In genomic region chr19:20434541-20434940, GRCm38 (mm10) we compare ENCODE assay signal across 8 mouse cellular contexts. TPM values are rescaled to one million over a fixed set of nuclear protein-coding genes. Genes with fewer than 3 reads are reported as not detected.
DNase-seq lines count a peak whose midpoint lies in the region; TF ChIP-seq lines count a peak whose summit lies in the region.

No protein-coding gene starts in this region.

- no peak for TF ChIP-seq POLR2A in cortical plate, adult 2 months (IDR thresholded peaks at IDR 0.05; ENCODE audit: extremely low read depth, insufficient read depth, low read length)
- TF ChIP-seq POLR2A in lung, adult 2 months (IDR thresholded peaks at IDR 0.05; ENCODE audit: borderline replicate concordance, extremely low read depth, low read depth, low read length), result no peak

- peak; percentile 70 for TF ChIP-seq CTCF in cortical plate, adult 2 months (IDR thresholded peaks at IDR 0.05; ENCODE audit: extremely low read depth, insufficient read depth, low read length)
- peak; percentile 75 for TF ChIP-seq CTCF in lung, adult 2 months (IDR thresholded peaks at IDR 0.05; ENCODE audit: insufficient read depth, low read length)

- DNase-seq in B cell, adult 2 months, result peak; percentile 74 to 76
- peak; percentile 21 for DNase-seq in MN1 (ENCODE audit: low spot score)
- peak; percentile 6 to 39 for DNase-seq in heart, adult 9 months (ENCODE audit: low spot score in 2 of 2)
- DNase-seq in kidney, postnatal 36 days, result peak; percentile 57 to 83
- DNase-seq in lung, adult 2 months, result peak; percentile 48
- peak; percentile 49 for DNase-seq in right cerebral cortex, adult 18-20 months
- DNase-seq in urinary bladder, postnatal 10 days (ENCODE audit: low spot score), result peak; percentile 19

- no peak overlapping the region for H3K27ac ChIP-seq in cortical plate, adult 2 months (ENCODE audit: insufficient read depth, low read length)

- WGBS in lung, adult 2 months, result 13% methylated on average over 3 of the region's 3 CpGs

- H3K4me1 ChIP-seq in cortical plate, adult 2 months (ENCODE audit: control insufficient read depth, insufficient read depth, low read length), result no peaks in the 10 kb centered on the region
- H3K4me1 ChIP-seq in lung, adult 2 months (ENCODE audit: control insufficient read depth, insufficient read depth, low read length), result no peaks in the 10 kb centered on the region

- H3K4me3 ChIP-seq in cortical plate, adult 2 months (ENCODE audit: insufficient read depth, low read length), result no peak overlapping the region
- no peak overlapping the region for H3K4me3 ChIP-seq in lung, adult 2 months (replicated peaks; ENCODE audit: extremely low read depth, low read depth, low read length)

RNA-seq across cellular contexts. Expression of gene Anxa1, which starts 43.8 kb away (rescaled TPM):
- 1.8 and 2.3 TPM in 2 replicates for polyA plus RNA-seq in cortical plate, adult 2 months (2012; rRNA removed)
- polyA plus RNA-seq in lung, adult 2 months (2012; rRNA removed), result 23.6 and 47.8 TPM in 2 replicates

RNA-seq across cellular contexts. Expression of gene Aldh1a1, which starts 58.0 kb away (rescaled TPM):
- 78.3 and 85.1 TPM in 2 replicates for polyA plus RNA-seq in cortical plate, adult 2 months (2012; rRNA removed)
- polyA plus RNA-seq in lung, adult 2 months (2012; rRNA removed), result 190 and 242 TPM in 2 replicates

Comparison
In these comparisons a context has a peak if more than half of its experiments do, and no peak if none do; other contexts are left out.
1. DNase-seq: peak in every context shown above with its lines; median percentile 75 in B cell, adult 2 months; 70 in kidney, postnatal 36 days; 49 in right cerebral cortex, adult 18-20 months; 48 in lung, adult 2 months; 22 in heart, adult 9 months; 21 in MN1; 19 in urinary bladder, postnatal 10 days.